Mouse (Mus musculus): Measurements from ENCODE around the gene Top2a.
"Not testable (repeated sequence)": the region's sequence is repeated elsewhere in the genome, so short reads cannot be mapped to it uniquely, and the experiment has no call there.

Gene Top2a

DNA sequence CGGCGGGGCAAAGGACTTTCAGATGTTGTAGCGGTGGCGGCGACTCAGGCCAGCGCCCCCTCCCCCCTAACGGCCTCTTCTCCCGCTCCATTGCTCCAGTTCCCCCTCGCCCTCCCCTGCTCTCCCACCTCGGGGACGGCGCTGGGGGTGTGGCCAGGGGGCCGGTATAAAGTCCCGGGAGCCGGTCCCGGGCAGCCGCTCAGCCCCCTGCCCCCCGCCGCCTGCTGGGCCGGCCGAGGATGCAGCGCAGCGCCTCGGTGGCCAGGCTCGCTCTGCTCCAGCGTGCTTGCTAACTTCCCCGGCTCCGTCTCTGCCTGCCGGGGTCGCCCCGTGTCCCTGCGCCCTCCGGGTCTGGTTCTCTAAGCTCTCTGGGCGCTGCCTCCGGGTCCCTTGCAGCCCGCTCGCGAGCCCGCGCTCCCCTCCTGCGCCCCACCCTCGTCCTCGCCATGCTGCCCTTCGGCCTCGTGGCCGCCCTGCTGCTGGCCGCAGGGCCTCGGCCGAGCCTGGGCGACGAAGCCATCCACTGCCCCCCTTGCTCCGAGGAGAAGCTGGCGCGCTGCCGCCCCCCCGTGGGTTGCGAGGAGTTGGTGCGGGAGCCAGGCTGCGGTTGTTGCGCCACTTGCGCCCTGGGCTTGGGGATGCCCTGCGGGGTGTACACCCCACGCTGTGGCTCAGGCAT is 17.2 kb upstream of the Top2a start, which contains the start of gene Igfbp4:
Gene Igfbp4, plus strand, starts transcription at position 194 of the 679 bp plus-strand sequence.
- peak; percentile 38 to 64 for DNase-seq (ENCODE audit: low spot score in 2 of 2)

- DNase-seq (ENCODE audit: low spot score in 2 of 2) = no peak
Observed at GRCm38 (mm10) chr11:99040346-99040974, 16.5 kb upstream of the Top2a start.

DNA sequence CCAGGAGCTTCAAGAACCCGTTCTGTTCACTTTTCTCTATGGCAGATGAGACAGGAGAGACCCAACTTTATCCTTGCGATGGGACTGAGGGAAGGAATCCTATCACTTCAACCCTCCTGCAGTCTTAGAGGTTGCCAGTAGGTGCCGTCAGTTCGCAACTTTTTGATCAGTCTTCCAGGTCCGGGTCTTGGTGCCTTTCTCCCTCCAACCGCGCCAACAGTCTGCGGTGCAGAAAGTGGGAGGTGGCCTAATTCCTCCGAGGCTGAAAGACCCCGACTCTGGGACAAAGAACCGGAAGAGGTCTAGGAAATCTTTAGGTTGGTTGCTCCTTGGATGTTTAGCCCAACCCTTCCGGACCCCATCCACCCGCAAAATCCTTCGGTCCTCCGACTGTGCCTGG is 15.8 kb upstream of the Top2a start:
- peak; percentile 56 to 83 for DNase-seq (ENCODE audit: low spot score in 2 of 2)

GRCm38 (mm10) chr11:99036254-99036653 is 12.3 kb upstream of the Top2a start:
- no peak for DNase-seq (ENCODE audit: low spot score in 2 of 2)

GRCm38 (mm10) chr11:99035350-99035749 is 11.4 kb upstream of the Top2a start:
- DNase-seq (ENCODE audit: low spot score in 2 of 2) = no peak

DNA sequence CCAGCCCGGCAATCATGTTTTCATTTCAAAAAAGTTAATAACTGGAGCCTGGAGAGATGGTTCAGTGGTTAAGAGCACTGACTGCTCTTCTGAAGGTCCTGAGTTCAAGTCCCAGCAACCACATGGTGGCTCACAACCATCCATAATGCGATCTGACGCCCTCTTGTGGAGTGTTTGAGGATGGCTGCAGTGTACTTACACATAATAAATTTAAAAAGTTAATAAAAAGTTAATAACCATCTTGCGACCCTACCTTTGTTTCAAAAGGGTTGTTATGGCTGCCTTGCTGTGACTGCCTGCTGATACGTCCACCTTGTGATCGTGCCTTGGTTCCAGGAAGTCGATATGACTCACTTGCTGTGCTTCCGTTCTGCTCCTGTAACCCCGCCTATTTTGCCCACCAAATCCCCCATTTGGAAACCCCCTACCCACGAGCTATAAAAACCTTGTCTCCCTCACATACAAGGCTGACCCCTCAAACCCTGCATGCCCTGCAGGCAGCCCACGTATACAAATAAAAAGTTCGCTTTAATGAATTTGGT is 3.0 kb upstream of the Top2a start:
- DNase-seq (ENCODE audit: low spot score in 2 of 2) = no peak

DNA sequence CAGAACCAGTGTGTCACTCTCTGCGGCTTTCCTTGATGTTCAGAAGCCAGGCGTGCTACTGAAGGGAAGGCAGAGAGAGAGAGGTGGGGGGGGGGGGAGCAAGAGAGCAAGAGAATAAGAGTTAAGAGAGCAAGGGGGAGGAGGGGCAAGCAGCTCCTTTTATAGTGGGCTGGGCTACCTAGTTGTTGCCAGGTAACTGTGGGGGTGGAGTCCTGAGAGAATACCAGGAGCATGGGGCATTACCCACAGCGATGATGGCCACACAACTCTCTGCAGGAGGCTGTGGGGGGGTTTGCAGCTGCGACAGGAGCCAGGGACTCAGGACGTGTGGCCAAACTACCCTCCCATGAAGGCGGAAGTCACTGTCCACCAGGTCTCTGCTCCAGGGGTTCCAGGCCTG is 1.9 kb upstream of the Top2a start:
- DNase-seq (ENCODE audit: low spot score in 2 of 2) = no peak

DNA sequence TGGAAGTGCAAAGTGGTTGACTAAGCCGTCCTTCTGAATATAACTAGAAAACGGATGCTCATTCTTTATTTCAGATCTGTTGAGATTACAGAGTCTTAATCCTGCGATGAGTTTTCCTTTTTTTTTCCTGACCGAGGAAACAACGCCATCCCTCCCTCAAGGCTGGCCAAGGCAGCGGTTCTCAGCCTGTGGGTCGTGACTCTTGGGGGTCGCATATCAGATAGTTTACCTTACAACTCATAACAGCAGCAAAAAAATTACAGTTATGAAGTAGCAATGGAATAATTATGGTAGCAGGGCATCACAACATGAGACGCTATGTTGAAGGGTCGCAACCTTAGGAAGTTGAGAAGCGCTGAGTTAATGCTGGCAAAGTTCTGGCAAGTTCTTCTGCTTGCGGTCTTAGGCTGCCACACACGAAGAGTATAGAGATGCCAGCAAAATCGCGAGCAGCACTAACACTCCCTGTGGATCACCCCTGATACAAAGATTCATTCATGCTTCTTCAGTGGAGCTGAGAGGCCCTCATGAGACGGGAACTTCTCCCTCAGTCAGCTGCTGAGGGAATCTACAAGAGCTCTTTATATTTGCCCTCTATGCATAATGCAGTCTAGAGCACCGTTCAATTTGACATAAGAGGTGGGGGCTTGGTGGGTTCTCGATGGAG is 612 bp upstream of the Top2a start:
- DNase-seq (ENCODE audit: low spot score in 2 of 2) = no peak

- DNase-seq (ENCODE audit: low spot score in 2 of 2) = no peak
Observed at GRCm38 (mm10) chr11:99023094-99023493, 895 bp downstream of the Top2a start.

- DNase-seq (ENCODE audit: low spot score in 2 of 2) = no peak
Observed at GRCm38 (mm10) chr11:99022384-99022933, 1.5 kb downstream of the Top2a start.

GRCm38 (mm10) chr11:99019844-99020243 is 4.1 kb downstream of the Top2a start:
- no peak for DNase-seq (ENCODE audit: low spot score in 2 of 2)

DNA sequence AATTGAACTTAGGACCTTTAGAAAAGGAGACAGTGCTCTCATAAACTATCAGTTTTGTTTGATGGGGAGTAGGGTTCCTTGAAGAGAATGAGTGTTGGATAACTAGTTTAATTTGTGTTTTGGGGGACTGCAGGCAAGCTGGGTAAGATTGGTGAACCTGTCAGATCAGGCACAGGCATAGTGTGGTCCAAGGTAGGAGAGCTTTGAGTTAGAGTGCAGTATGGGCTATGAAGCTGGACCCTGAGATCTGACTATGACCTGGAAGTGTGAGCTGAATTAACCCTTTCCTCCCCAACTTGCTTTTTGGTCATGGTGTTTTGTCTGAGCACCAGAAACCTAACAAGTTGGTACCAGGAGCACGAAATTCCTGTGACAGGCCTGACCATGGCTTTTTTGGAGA is 10.1 kb downstream of the Top2a start:
- DNase-seq (ENCODE audit: low spot score in 2 of 2) = no peak

GRCm38 (mm10) chr11:99010706-99011105 is 13.3 kb downstream of the Top2a start:
- no peak for DNase-seq (ENCODE audit: low spot score in 2 of 2)

GRCm38 (mm10) chr11:99010124-99010523 is 13.9 kb downstream of the Top2a start:
- no peak for DNase-seq (ENCODE audit: low spot score in 2 of 2)

GRCm38 (mm10) chr11:99006788-99007187 is 17.2 kb downstream of the Top2a start:
- no peak for DNase-seq (ENCODE audit: low spot score in 2 of 2)

GRCm38 (mm10) chr11:98999243-98999642 is 24.7 kb downstream of the Top2a start:
- DNase-seq (ENCODE audit: low spot score in 2 of 2) = no peak

- DNase-seq (ENCODE audit: low spot score in 2 of 2) = no peak
Observed at GRCm38 (mm10) chr11:98998776-98999175, 25.2 kb downstream of the Top2a start.

DNA sequence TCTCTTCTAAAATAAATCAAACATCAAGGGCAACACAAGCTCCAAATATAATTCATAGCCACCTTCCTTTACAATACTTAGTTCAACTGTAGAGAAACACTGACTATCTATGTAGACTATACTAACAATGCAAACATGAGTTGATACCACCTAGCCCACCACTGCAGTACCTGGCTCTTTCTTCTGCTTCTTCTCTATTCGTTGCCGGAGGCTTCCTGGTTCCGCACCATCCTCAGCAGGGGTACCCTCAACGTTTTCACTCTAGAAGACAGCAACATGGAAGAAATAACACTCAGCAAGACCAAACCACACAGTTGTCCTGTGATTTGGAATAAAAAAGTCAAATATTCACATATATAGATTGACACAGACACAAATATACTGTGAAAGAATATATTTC is 26.3 kb downstream of the Top2a start:
- DNase-seq (ENCODE audit: low spot score in 2 of 2) = no peak

- DNase-seq (ENCODE audit: low spot score in 2 of 2) = no peak
Observed at GRCm38 (mm10) chr11:98995987-98996386, 28.0 kb downstream of the Top2a start.

DNA sequence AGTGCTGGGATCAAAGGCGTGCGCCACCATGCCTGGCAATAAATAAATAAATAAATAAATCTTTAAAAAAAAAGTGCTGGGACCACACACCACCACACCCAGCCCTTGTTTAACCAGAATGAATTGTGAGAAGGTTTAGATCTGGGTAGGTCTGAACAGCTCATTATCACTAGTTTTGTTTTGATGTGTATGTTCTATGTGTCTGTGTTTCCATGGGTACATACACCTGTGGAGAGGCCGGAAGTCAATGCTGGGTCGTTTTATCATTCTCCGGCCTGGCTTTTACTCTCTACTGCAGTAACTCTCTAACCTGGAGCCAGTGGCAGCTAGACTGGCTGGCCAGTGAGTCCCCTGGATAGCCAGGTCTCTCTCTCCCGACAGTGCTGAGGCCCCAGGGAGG is 33.1 kb downstream of the Top2a start:
- no peak for DNase-seq (ENCODE audit: low spot score in 2 of 2)

DNA sequence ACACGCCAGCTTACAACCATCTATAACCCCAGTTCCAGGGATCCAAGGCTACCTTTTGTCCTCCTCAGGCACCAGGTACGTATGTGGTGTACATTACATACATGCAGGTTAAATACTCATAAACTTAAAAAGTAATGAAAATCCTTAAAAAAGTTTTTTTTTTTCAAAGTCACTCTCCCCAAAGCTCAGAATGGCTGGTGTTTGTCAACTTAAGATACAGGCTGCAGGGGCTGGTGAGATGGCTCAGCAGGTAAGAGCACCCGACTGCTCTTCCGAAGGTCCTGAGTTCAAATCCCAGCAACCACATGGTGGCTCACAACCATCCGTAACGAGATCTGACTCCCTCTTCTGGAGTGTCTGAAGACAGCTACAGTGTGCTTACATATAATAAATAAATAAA is 35.7 kb downstream of the Top2a start:
- not testable (repeated sequence) for DNase-seq (ENCODE audit: low spot score in 2 of 2)

- DNase-seq (ENCODE audit: low spot score in 2 of 2) = no peak
Observed at GRCm38 (mm10) chr11:98985542-98985941, 38.4 kb downstream of the Top2a start.

Data from frontal cortex, postnatal 10 days (tissue).